Mouse (Mus musculus) CH12.LX (cell line): ENCODE measurements around the gene Ttbk1. TPM values are rescaled to one million over a fixed set of nuclear protein-coding genes. Genes with fewer than 3 reads are reported as not detected.
"Not testable (repeated sequence)": the region's sequence is repeated elsewhere in the genome, so short reads cannot be mapped to it uniquely, and the experiment has no call there.

Source experiments
- DNase-seq: peaks from one replicate; pipeline ENCODE4 v3.0.0-alpha.2; 2013; ENCODE audit errors: extremely low read depth
- H3K27ac ChIP-seq: 2 replicates; pipeline ENCODE4 v1.5.1; 2012; ENCODE audit warnings: low read depth, mild to moderate bottlenecking, control low read depth, moderate library complexity; ENCODE audit not compliant: insufficient read depth
- H3K27me3 ChIP-seq: replicated peaks from 2 replicates; pipeline ENCODE3; 2012; ENCODE audit warnings: inconsistent platforms
- H3K36me3 ChIP-seq, 2 experiments: replicated peaks in 1 of 2; 2 replicates each; pipeline versions ENCODE3 to v1.6.1; 2012; ENCODE audit warnings: inconsistent platforms in 1 of 2, low read length in 1 of 2, mild to moderate bottlenecking in 1 of 2, mixed read lengths in 1 of 2, moderate library complexity in 1 of 2; ENCODE audit not compliant: control insufficient read depth in 1 of 2, insufficient read depth in 1 of 2
- H3K4me1 ChIP-seq, 2 experiments: 2 replicates each; pipeline ENCODE4 v1.6.1; 2012; ENCODE audit warnings: inconsistent platforms in 1 of 2, moderate library complexity in 1 of 2; ENCODE audit not compliant: insufficient read depth in 2 of 2, control insufficient read depth in 1 of 2
- H3K4me2 ChIP-seq: 2 replicates; pipeline ENCODE4 v1.6.1; 2012; ENCODE audit warnings: low read depth, mild to moderate bottlenecking, control low read depth; ENCODE audit not compliant: poor library complexity, insufficient read depth, severe bottlenecking
- H3K4me3 ChIP-seq, 3 experiments: fragments of 150-350 bp in 1 of 3; sonication (generic) in 1 of 3; replicated peaks in 1 of 3; 2 replicates each; pipeline versions ENCODE3 to v1.5.1; 2011 to 2012; ENCODE audit warnings: low read depth in 2 of 3, low read length in 2 of 3, mild to moderate bottlenecking in 2 of 3, moderate library complexity in 2 of 3, control low read depth in 1 of 3, improper control_type of control experiment in 1 of 3, inconsistent platforms in 1 of 3, mixed read lengths in 1 of 3; ENCODE audit not compliant: poor library complexity in 1 of 3
- H3K79me2 ChIP-seq: replicated peaks from 2 replicates; pipeline ENCODE4 v1.6.1; 2012; ENCODE audit warnings: mild to moderate bottlenecking, moderate library complexity; ENCODE audit not compliant: control insufficient read depth, poor library complexity, insufficient read depth, severe bottlenecking; ENCODE audit errors: extremely low read depth
- H3K9ac ChIP-seq: 2 replicates; pipeline ENCODE4 v1.6.1; 2012; ENCODE audit warnings: low read depth, mild to moderate bottlenecking, control low read depth, moderate library complexity; ENCODE audit not compliant: insufficient read depth
- H3K9me3 ChIP-seq: replicated peaks from 2 replicates; pipeline ENCODE3; 2012; ENCODE audit warnings: low read length, inconsistent platforms, mixed read lengths
- BHLHE40 ChIP-seq: IDR thresholded peaks from 2 replicates; pipeline ENCODE4 v1.6.1; 2011; ENCODE audit warnings: mild to moderate bottlenecking, low read depth, low read length, improper control_type of control experiment
- CHD1 ChIP-seq: IDR thresholded peaks from 2 replicates; pipeline ENCODE4 v1.6.1; 2012; ENCODE audit warnings: low read depth, low read length, improper control_type of control experiment, inconsistent platforms
- E2F4 ChIP-seq: IDR thresholded peaks from 2 replicates; pipeline ENCODE4 v1.6.1; 2011; ENCODE audit warnings: low read depth, low read length, improper control_type of control experiment; ENCODE audit not compliant: insufficient replicate concordance
- IRF4 ChIP-seq: IDR thresholded peaks from 2 replicates; pipeline ENCODE4 v1.6.1; 2014; ENCODE audit warnings: low read depth, mild to moderate bottlenecking, inconsistent platforms, low read length, improper control_type of control experiment
- JUN ChIP-seq: IDR thresholded peaks from 2 replicates; pipeline ENCODE4 v1.6.1; 2011; ENCODE audit warnings: low read depth, mild to moderate bottlenecking, low read length, improper control_type of control experiment, moderate library complexity; ENCODE audit not compliant: insufficient read depth
- KAT2A ChIP-seq: IDR thresholded peaks from 2 replicates; pipeline ENCODE4 v1.6.1; 2012; ENCODE audit warnings: low read length, improper control_type of control experiment, inconsistent platforms; ENCODE audit not compliant: insufficient replicate concordance
- MAFK ChIP-seq: IDR thresholded peaks from 2 replicates; pipeline ENCODE4 v1.6.1; 2011; ENCODE audit warnings: low read length, improper control_type of control experiment; ENCODE audit not compliant: insufficient replicate concordance
- MAX ChIP-seq: IDR thresholded peaks from 2 replicates; pipeline ENCODE4 v1.6.1; 2011; ENCODE audit warnings: low read length, improper control_type of control experiment
- MEF2A ChIP-seq: IDR thresholded peaks from 2 replicates; pipeline ENCODE4 v1.6.1; 2014; ENCODE audit warnings: low read depth, mild to moderate bottlenecking, inconsistent platforms, low read length, improper control_type of control experiment, borderline replicate concordance
- MXI1 ChIP-seq: IDR thresholded peaks from 2 replicates; pipeline ENCODE4 v1.6.1; 2011; ENCODE audit warnings: mild to moderate bottlenecking, low read depth, low read length, improper control_type of control experiment
- MYC ChIP-seq: IDR thresholded peaks from 2 replicates; pipeline ENCODE4 v1.6.1; 2011; ENCODE audit warnings: low read depth, mild to moderate bottlenecking, improper control_type of control experiment, low read length
- NELFE ChIP-seq: IDR thresholded peaks from 2 replicates; pipeline ENCODE4 v1.6.1; 2011; ENCODE audit warnings: low read depth, low read length, improper control_type of control experiment
- NRF1 ChIP-seq: IDR thresholded peaks from 2 replicates; pipeline ENCODE4 v1.6.1; 2014; ENCODE audit warnings: low read depth, mild to moderate bottlenecking, inconsistent platforms, low read length, improper control_type of control experiment, moderate library complexity
- POLR2A ChIP-seq: IDR thresholded peaks from 2 replicates; pipeline ENCODE4 v1.6.1; 2011; ENCODE audit warnings: low read depth, mild to moderate bottlenecking, improper control_type of control experiment, low read length
- POLR2AphosphoS2 ChIP-seq: IDR thresholded peaks from 2 replicates; pipeline ENCODE4 v1.6.1; 2011; ENCODE audit warnings: low read depth, low read length, improper control_type of control experiment
- RCOR1 ChIP-seq: conservative IDR thresholded peaks from 2 replicates; pipeline ENCODE4 v1.6.1; 2012; ENCODE audit warnings: low read depth, mild to moderate bottlenecking, inconsistent platforms, low read length, improper control_type of control experiment
- SIN3A ChIP-seq: IDR thresholded peaks from 2 replicates; pipeline ENCODE4 v1.6.1; 2012; ENCODE audit warnings: low read length, improper control_type of control experiment, inconsistent platforms
- TBP ChIP-seq: conservative IDR thresholded peaks from 2 replicates; pipeline ENCODE4 v1.6.1; 2011; ENCODE audit warnings: low read depth, low read length, improper control_type of control experiment
- TCF12 ChIP-seq: IDR thresholded peaks from 2 replicates; pipeline ENCODE4 v1.6.1; 2014; ENCODE audit warnings: low read depth, mild to moderate bottlenecking, inconsistent platforms, low read length, improper control_type of control experiment
- USF1 ChIP-seq: IDR thresholded peaks from 2 replicates; pipeline ENCODE4 v1.6.1; 2014; ENCODE audit warnings: low read depth, mild to moderate bottlenecking, inconsistent platforms, low read length, improper control_type of control experiment
- USF2 ChIP-seq: conservative IDR thresholded peaks from 2 replicates; pipeline ENCODE4 v1.6.1; 2011; ENCODE audit warnings: low read depth, low read length, improper control_type of control experiment
- ZC3H11A ChIP-seq: IDR thresholded peaks from 2 replicates; pipeline ENCODE4 v1.6.1; 2012; ENCODE audit warnings: low read depth, mild to moderate bottlenecking, inconsistent platforms, low read length, improper control_type of control experiment
- ZMIZ1 ChIP-seq: IDR thresholded peaks from 2 replicates; pipeline ENCODE4 v1.6.1; 2012; ENCODE audit warnings: low read depth, mild to moderate bottlenecking, inconsistent platforms, low read length, improper control_type of control experiment
- ZNF384 ChIP-seq: IDR thresholded peaks from 2 replicates; pipeline ENCODE4 v1.6.1; 2012; ENCODE audit warnings: low read depth, low read length, improper control_type of control experiment, inconsistent platforms
- dilution Hi-C: fragments of 300-500 bp; cut with MboI; formaldehyde crosslinking; loops from 2 replicates; pipeline ENCODE4 v1.14.3; 2020; ENCODE audit warnings: low sequenced_read_pairs; ENCODE audit not compliant: extremely low pct_unique_long_range_greater_than_20kb, extremely low pct_ligation_motif_present
- in situ Hi-C: fragments of 300-500 bp; cut with MboI; formaldehyde crosslinking; loops from 3 replicates; pipeline ENCODE4 v1.14.3; 2019; ENCODE audit warnings: low sequenced_read_pairs, low pct_ligation_motif_present, low pct_unique_long_range_greater_than_20kb, mixed read lengths
- polyA plus RNA-seq: library from polyadenylated mRNA; unstranded; fragments of >175 nt; gene quantifications from 2 replicates; pipeline ENCODE4 v1.2.1, GENCODE M21; 2012; ENCODE audit warnings: low read depth; ENCODE audit not compliant: insufficient read length
- total RNA-seq, 2 experiments: library from RNA; depleted of rRNA; stranded (reverse); fragments of 300-350 nt in 1 of 2; fragments of >200 nt in 1 of 2; gene quantifications; 2 replicates each; pipeline ENCODE4 v1.2.3; 2012 to 2014

Gene Ttbk1
- total and polyA plus RNA-seq, 3 experiments, result 0.08 TPM; not detected in 2

DNA sequence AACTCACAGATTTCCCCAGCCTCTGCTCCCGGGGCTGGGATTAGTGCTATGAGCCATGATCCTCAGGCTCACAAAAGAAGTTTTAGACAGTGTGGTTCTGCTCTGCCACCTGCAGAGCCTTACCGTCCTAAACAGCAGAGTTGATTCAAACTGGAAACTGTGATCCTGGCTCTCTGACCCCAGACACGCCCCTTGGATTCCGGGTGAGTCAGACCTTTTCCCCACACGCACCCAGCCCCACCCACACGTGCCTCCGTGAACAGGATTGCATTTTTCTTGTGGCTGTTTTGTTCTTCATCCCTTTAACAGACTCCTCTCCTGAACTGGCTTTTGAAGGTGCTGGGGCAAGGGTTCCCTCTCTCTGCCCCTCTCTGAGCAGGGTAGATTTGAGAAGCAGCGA is 10.5 kb upstream of the Ttbk1 start:
- dilution Hi-C loops (no loop called here), in situ Hi-C loops (no loop called here)
- Histone ChIP-seq H3K4me3 (no peak overlapping the region), H3K9me3 (no peaks in the 10 kb centered on the region), H3K4me1 (peaks cover 4 to 13% of the 10 kb centered on the region in 2 experiments; a peak in 3 of 4 replicates), H3K4me2 (no peak overlapping the region), H3K79me2 (no peaks in the 10 kb centered on the region), H3K27me3 (peaks cover 34% of the 10 kb centered on the region), H3K36me3 (peaks cover 0 to 35% of the 10 kb centered on the region in 2 experiments), H3K9ac (no peak overlapping the region), H3K27ac (no peak overlapping the region)
- DNase-seq, result no peak
- TF ChIP-seq BHLHE40 (0 out of 2 replicates have a peak, but pooled peaks have one; percentile 16), IRF4 (no peak)

DNA sequence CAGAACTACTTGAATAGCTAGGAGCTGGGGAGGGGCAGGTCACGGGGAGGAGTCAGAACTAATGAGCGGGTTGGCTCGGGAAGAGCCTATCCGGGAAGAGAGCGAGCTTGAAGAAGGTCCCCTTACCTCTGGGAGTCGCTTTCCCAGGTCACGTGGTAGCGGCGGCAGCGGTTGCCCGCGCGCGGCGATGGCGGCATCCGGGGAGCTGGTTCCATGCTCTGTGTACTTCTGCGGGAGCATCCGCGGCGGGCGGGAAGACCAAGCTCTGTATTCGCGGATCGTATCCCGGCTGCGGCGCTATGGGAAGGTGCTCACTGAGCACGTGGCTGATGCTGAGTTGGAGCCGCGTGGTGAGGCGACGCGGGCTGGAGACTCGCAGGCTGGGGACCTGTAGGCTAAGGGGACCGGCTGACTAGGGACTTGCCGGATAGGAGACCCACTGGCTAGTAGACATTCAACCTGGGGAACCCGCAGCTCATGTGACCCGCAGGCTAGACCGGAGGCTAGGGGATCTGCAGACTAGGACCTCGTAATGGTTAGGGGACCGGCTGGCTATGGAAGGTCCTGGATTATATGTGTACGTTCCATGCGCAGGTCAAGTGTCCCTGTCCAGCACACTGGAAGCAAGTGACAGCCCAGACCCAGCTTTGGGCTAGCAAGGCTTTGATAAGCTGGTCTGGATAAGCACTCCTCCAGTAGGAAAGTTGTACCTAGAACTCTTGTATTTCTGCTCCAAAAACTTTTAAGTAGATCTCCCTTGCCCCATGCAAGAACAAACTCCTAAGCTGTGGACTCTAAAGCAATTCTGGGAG is 9.4 kb upstream of the Ttbk1 start, which contains the start of gene Dnph1:
Gene Dnph1 (plus strand): TSS at position 89 of the 812 bp plus-strand sequence.
- in situ Hi-C loops (no loop called here), dilution Hi-C loops (no loop called here)
- Histone ChIP-seq H3K79me2 (no peaks in the 10 kb centered on the region), H3K9ac (peak within 1 kb of the TSS; percentile 34; the same call in 1 of the 2 replicates), H3K4me2 (peak within 1 kb of the TSS; percentile 23; the same call in 1 of the 2 replicates), H3K4me3 (peak within 1 kb of the TSS; percentile 21 to 67 (median 55)), H3K4me1 (peaks cover 4 to 13% of the 10 kb centered on the region in 2 experiments; a peak in 3 of 4 replicates), H3K9me3 (no peaks in the 10 kb centered on the region), H3K36me3 (peaks cover 0 to 32% of the 10 kb centered on the region in 2 experiments), H3K27me3 (peaks cover 42% of the 10 kb centered on the region), H3K27ac (no peak within 1 kb of the TSS)
- DNase-seq, result peak; percentile 82
- peak; percentile 41; the same call in 1 of the 2 replicates for TF ChIP-seq ZMIZ1
- TF ChIP-seq TCF12, result peak; percentile 30; the same call in 1 of the 2 replicates
- TF ChIP-seq MEF2A, result no peak
- no peak for TF ChIP-seq NRF1
- no peak for TF ChIP-seq RCOR1
- TF ChIP-seq BHLHE40, result peak; percentile 68
- peak; percentile 73; the same call in 1 of the 2 replicates for TF ChIP-seq MYC
- peak; percentile 80; the same call in 1 of the 2 replicates for TF ChIP-seq MAX
- TF ChIP-seq ZNF384, result no peak
- TF ChIP-seq CHD1, result no peak
- TF ChIP-seq MXI1, result peak; percentile 52; the same call in 1 of the 2 replicates
- TF ChIP-seq POLR2A, result peak; percentile 79
- TF ChIP-seq MAFK, result no peak
- 0 out of 2 replicates have a peak, but pooled peaks have one; percentile 53 for TF ChIP-seq TBP
- TF ChIP-seq KAT2A, result no peak
- TF ChIP-seq USF2, result peak; percentile 81
- TF ChIP-seq JUN, result no peak
- TF ChIP-seq USF1, result peak; percentile 86
- TF ChIP-seq NELFE, result peak; percentile 41; the same call in 1 of the 2 replicates
- peak; percentile 53; the same call in 1 of the 2 replicates for TF ChIP-seq SIN3A
- no peak for TF ChIP-seq ZC3H11A
- no peak for TF ChIP-seq POLR2AphosphoS2
- no peak for TF ChIP-seq E2F4

DNA sequence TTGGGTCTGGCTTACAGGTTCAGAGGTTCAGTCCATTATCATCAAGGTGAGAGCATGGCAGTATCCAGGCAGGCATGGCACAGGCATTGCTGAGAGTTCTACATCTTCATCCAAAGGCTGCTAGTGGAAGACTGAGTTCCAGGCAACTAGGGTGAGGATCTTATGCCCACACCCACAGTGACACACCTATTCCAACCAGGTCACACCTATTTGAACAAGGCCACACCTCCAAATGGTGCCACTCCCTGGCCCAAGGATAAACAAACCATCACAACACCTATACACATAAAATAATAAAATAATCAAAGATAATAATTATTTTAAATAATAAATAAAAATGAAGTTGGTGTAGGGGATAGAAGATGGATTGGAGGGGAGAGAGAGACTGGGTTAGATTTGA is 8.6 kb upstream of the Ttbk1 start:
- dilution Hi-C loops, H3K4me2 ChIP-seq: not testable (repeated sequence)
- H3K36me3 ChIP-seq, result peaks cover 0 to 27% of the 10 kb centered on the region in 2 experiments

More for the DNA sequence above, 8.6 kb upstream of the Ttbk1 start:
- H3K9me3 ChIP-seq, H3K4me3 ChIP-seq, in situ Hi-C loops, H3K79me2 ChIP-seq, H3K27ac ChIP-seq, H3K9ac ChIP-seq, DNase-seq: not testable (repeated sequence)
- Histone ChIP-seq H3K4me1 (peaks cover 4 to 13% of the 10 kb centered on the region in 2 experiments; a peak in 3 of 4 replicates), H3K27me3 (peaks cover 47% of the 10 kb centered on the region)
